Mouse (Mus musculus): ENCODE results near the gene Tlr13.

GRCm38 (mm10) chrX:106155892-106156291, 12.9 kb downstream of the Tlr13 start:
- TF ChIP-seq GATA1 (IDR thresholded peaks at IDR 0.05; ENCODE audit: borderline replicate concordance, low read length) (no peak), FLI1 (IDR thresholded peaks at IDR 0.05; ENCODE audit: low read length) (no peak)

Data from megakaryocyte, embryonic 14.5 days (primary cell).